In genomic region chr5:67662715-67663114, GRCm38 (mm10) we compare ENCODE assay signal across 15 mouse cellular contexts. TPM values are rescaled to one million over a fixed set of nuclear protein-coding genes. Genes with fewer than 3 reads are reported as not detected.
"Had no signal": no experiment of that assay in that cellular context is flagged by ENCODE, and none has a peak within 500 bp of the region (broad histone marks: within the 10 kb centered on the region; RNA-seq: fewer than 3 reads in every experiment).

No protein-coding gene starts in this region.

- H3K36me3 ChIP-seq: intestine, embryonic 15.5 days; limb, embryonic 13.5 days had no signal

- H3K9me3 ChIP-seq: intestine, embryonic 15.5 days; limb, embryonic 13.5 days; neural tube, embryonic 13.5 days had no signal

- ATAC-seq: intestine, embryonic 15.5 days had no signal

- H3K4me2 ChIP-seq: intestine, embryonic 15.5 days; limb, embryonic 13.5 days; neural tube, embryonic 13.5 days had no signal

- H3K27me3 ChIP-seq: intestine, embryonic 15.5 days had no signal

- H3K4me3 ChIP-seq: intestine, embryonic 15.5 days; layer of hippocampus, adult 2 months; limb, embryonic 13.5 days; neural tube, embryonic 13.5 days had no signal

- H3K4me1 ChIP-seq: intestine, embryonic 15.5 days had no signal

- H3K27ac ChIP-seq: intestine, embryonic 15.5 days; layer of hippocampus, adult 2 months; limb, embryonic 13.5 days; liver, embryonic 14.5 days; neural tube, embryonic 13.5 days had no signal

- H3K9ac ChIP-seq: intestine, embryonic 15.5 days; limb, embryonic 13.5 days; liver, embryonic 14.5 days; neural tube, embryonic 13.5 days had no signal

- DNase-seq: kidney, adult 18-20 months; kidney, postnatal 14 days; left cerebral cortex, postnatal 4 days; lung, adult 18-20 months; retina, postnatal 1 day; right cerebral cortex, postnatal 4 days; spleen, adult 18-20 months; thymus, adult 18-20 months; thymus, postnatal 14 days had no signal

RNA-seq across cellular contexts. Expression of gene Shisa3, which starts 55.0 kb away (rescaled TPM):
- total RNA-seq: megakaryocyte-erythroid progenitor cell, adult 5-6 weeks had no signal
